Mouse (Mus musculus): ENCODE measurements around the gene 1700019A02Rik.

GRCm38 (mm10) chr1:53157715-53158114 is 29.7 kb downstream of the 1700019A02Rik start:
- TF ChIP-seq CTCF (conservative IDR thresholded peaks at IDR 0.05; ENCODE audit: insufficient read depth, insufficient read length, low read depth, low read length): no peak
- no peak for TF ChIP-seq POLR2A (IDR thresholded peaks at IDR 0.05; ENCODE audit: low read depth, low read length)
